Mouse (Mus musculus): Measurements from ENCODE around the gene Aff3. TPM values are rescaled to one million over a fixed set of nuclear protein-coding genes. Genes with fewer than 3 reads are reported as not detected.

Aff3 gene
- total RNA-seq, 4 experiments from 2014 or later: 1.4 to 2.4 (median 1.7) TPM

DNA sequence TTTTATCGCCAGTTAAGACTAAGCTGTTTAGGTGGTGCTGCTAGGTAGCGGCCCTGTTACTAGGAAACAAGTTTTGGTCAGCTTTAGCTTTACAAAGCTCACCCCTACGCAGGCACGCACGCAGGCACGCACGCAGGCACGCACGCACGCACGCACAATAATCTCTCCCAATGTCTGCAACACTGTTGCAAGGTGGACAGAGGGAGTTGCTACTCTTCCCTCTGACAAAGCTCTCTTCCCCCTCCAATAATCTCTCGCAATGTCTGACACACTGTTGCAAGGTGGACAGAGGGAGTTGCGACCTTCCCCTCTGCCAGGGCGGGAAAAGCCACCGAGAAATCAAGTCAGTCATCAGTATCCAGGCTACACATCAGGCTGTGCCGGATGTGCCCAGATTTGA is 425.2 kb downstream of the Aff3 start:
- DNase-seq (ENCODE audit: low spot score): no peak

DNA sequence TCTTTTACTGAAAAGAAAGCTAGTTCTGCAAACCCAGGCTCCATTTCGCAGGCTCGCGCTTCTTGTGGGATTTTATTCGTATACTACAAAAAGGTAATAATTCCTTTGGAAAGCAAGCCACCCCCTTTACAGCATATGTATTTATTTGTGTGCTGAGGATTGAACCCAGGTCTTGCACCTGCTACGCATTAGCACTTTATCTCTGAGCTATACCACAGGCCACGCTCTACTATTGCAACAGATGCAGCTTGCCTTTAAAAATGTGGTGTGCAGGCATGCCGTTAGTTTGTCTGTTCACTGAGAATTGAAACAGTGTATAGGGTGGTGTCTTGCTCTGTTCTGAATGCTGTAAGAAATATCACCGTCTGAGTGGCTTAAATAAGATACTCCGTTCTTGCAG is 426.9 kb downstream of the Aff3 start:
- DNase-seq (ENCODE audit: low spot score): no peak

DNA sequence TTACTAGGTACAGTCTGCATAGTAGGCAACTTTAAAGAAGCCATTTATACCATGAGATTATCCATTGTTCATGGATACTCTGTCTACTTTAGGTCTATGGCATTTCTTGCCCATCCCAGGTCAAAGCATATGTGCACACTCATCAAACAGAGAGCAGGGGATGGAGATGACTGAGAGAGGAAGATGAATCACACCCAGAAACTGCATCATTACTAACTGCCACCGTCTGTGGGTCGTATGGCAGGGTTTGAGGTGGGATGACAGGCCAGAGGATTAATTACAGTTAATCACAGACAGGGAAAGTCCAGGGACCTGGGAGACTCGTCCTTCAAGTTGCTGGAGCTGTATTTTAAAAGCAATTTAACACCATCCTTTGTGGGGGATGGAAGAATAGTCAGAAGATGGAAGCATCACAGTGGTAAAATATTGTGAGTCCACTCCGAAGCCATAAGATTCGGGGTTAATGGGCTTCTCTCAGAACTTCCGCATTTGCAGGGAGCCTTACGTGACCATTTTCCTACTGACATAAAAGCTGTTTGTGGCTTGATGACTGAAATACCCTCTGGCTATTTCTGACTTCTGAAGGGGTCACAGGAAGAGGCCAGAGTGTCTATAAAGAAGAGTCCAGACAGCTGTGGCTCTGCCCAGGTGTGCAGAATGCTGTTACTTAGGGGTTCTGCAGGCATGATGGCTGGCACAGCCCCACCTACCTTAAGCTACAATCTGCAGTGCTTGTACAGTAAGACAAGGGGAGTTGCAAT is 427.5 kb downstream of the Aff3 start:
- no peak for DNase-seq (ENCODE audit: low spot score)

DNA sequence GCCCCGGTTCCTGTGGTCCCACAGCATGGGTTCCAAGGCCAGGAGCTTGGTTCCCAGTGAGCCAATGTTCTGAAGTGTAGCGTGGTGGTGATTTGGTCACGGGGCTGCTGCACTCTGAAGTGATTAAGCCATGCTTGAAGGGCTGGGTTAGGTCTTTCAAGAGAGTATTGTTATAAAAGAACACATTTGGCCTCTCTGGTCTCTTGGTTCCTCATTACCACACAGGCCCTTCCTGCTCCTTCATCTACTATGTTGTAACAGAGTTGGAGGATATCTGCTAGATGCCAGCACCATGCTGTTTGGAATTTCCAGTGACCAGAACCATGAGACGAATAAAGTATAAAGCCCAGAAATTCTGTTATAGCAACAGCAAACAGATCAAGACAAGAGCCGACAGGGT is 431.6 kb downstream of the Aff3 start:
- DNase-seq (ENCODE audit: low spot score): no peak

DNA sequence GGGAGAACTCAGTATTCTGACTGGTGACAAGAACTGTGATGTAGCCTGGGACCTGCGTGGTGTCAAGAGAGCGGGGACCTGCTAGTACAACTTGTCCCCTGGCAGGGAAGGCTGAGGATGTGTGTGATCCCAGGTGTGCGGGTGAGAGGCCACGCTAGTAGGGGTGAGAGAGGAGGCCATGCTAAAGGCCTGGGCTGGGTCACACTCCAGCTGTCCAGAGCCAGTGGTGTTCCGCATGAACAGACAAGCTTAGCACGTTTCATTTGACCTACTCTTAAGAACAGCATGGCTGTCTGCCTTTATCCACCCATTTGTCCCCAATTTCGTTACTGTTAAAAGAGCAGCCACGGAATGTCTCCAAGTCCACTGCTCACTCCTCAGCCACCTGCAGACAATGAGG is 434.7 kb downstream of the Aff3 start:
- no peak for DNase-seq (ENCODE audit: low spot score)

DNA sequence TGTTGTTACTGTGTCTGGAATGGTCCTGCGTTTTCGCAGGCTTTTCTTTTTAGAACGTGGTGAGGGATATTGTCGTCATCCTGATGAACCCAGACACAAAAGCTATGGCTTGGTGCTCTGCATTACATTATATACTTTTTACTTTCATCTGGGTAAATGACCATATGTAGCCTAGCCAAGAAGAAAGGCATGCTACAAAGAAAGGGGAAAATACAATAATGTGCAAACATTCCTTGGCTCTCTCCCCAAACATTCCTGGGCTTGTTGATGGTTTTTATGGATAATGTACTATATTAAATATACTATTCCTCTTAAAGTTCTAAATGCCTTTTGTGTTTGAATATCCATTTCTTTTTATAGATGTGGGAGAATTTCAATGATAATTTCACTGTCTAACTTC is 435.9 kb downstream of the Aff3 start:
- no peak for DNase-seq (ENCODE audit: low spot score)

DNA sequence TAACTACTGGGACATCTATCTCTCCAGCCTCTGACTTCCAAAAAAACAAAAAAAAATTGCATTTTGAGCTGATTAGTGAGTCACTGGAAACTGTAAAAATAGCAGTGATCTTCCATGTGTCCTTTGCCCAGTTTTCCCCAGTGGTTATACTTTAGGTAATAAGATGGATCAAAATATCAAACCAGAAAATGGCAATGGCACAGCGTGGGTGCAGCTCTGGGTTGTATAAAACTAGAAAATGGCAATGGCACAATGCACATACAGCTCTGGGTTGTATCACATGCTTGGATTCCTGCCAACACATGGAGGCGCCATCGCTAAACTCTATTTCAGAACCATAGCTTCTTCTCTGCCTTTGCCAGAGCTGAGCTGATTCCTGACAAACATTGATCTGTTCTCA is 439.6 kb downstream of the Aff3 start:
- no peak for DNase-seq (ENCODE audit: low spot score)

DNA sequence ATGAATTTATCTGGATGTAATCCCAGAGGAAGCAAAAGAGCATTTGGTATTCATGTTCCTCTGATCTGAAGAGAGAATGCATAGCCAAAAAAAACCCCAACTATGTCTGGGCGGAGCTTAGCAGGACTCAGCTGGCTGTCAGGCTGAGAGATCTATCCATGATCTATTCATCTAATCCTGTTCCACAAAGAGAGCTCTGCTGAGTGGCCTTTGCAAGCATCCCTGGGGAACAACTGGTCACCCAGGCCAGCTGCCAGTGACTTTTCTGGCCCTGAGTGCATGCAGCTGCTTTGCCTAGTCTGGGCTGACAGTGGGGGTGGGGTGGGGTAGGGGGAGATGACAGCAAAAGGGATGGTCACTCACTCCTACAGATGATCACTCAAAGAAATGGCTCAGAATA is 442.6 kb downstream of the Aff3 start:
- DNase-seq (ENCODE audit: low spot score): no peak

DNA sequence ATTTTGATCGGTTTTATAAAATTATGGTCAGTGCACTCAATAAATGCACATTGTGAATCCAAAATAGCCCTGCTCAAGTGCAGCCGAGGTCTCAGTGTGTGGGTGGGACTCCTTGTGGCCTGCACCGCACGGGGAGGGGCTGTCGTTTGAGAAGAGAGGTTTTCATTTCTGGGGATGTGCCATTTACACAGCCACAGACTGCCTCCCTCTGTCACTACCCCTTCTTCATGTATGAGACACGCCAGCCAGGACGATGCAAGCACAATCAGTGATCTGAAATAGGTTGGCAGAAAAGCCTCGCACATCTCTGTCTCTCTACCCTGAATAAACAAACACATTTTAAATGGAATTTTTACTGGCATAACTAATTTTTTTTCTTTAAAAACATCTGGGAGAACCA is 443.3 kb downstream of the Aff3 start:
- no peak for DNase-seq (ENCODE audit: low spot score)

DNA sequence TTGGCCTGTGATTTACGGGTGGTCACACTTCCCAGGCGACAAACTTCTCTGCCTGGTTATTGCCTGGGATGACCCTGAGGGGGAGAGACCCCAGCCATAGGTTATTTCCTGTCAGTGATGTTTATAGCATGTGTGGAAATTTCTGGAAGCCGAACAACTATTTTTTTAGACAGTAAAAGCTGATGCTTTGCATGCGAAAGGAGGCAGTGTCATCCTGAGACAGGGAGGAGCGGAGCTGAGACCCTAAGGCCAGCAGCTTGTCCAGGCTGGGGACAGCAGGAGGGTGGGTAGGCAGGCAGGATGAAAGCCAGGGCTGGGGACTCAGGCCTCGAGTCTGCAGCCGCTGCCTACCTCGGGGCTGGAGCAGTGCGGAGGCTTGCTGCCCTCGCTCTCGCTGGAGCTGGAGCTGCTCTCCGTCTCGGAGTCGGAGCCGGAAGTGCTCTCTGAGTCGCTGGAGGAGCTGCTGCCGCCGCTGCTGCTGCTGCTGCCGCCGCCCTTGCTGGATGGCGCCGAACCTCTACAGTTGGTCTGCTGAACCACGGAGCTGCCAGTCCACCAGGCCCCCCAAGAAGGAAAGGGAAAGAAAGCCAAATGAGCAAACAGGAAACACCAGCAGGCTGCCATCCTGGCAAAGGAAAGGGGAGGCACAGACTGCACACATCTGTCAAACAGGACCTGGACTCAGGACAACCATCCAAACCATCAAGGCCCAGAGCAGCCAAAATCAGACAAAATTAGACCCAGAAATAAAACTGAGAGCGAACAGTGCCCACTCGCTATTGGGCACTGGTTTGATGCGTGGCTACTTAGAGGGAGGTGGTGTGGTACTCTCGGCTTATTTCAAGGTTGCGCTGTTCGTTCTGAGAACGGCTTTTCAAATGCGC is 446.6 kb downstream of the Aff3 start:
- no peak for DNase-seq (ENCODE audit: low spot score)

DNA sequence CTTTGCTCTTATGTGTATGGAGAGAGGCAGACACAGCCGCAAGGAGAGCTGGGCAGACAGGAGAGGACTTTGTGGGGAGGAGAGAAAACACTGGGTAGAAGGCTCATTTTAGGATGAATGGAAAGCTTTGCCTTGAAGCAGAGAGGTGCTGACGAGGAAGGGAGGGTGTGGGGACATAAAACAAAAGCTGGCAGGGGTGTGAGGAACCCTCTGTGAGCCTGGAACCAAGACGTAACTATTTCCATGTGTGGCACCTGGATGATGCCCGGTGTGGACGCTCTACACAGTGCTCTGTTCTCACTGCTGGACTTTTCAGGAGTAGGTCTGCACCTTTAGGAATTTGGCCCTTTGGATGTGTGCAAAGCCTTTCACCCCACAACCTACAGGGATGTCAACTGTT is 447.7 kb downstream of the Aff3 start:
- no peak for DNase-seq (ENCODE audit: low spot score)

DNA sequence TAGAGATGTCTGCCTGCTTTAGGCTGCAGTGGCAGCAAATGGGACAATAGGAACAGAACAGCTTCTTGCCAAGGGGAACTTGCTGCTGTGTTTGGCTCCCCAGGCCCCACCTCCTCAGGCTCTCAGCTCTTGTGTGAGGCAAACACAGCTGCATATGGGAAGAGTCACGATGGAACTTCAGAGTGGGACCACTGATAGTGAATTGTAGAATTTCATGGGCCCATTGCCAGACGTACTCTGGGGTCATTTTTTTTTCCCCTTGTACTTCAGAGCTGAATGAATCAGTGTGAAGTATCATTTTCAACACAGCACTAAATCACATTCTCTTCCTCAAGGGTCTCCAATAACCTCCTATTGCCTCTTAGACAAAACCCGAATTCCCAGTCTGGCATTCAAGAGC is 451.4 kb downstream of the Aff3 start:
- no peak for DNase-seq (ENCODE audit: low spot score)

DNA sequence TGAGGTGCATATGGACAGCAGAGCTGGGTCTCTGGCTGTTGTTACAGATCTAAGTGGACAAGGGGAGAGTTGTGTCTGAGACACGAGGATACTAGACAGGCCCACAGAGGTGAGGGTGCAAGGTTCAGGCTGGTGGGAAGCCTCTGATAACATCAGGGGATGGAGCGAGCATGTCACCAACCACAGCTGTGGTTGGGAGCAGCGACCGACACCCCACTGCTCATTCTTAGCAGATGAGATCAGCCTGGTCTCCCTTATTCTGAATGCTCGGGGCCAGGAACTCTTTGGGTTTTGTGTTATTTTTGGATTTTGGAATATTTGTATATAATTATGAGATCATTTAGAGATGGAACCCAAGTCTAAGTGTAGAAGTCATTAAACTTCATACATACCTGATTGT is 452.4 kb downstream of the Aff3 start:
- no peak for DNase-seq (ENCODE audit: low spot score)

DNA sequence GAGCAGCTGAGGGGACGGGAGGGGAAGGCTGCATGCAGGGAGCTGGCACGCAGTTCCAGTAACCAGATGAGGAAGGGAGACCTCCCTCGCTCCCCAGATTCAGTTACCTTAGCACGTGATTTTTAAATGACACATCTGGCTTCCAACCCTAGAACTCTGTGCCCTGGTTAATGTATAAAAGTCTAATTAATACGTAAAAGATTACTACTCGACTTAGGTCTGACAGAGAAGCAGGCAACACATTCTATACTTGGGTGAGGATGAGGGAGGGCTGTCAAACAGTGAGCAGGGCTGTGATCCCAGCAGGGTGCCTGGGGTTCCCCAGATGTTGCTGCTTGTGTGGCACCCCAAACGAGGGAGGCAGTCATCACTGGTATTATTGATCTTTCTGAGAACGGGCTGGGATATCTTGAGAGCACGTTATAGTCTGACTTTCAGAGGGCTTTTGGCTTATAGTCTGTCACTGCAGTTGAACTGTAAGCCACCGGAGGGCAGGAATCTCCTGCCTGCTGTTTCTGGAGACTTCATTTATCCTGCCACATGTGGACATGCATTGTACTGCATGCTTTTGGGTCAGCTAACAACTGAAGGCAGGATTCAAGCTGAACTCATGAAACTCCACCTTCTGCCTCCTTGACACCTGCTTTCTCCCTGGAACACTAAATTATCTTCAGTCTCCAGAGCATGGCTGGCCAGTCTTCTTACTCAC is 462.1 kb downstream of the Aff3 start:
- no peak for DNase-seq (ENCODE audit: low spot score)

DNA sequence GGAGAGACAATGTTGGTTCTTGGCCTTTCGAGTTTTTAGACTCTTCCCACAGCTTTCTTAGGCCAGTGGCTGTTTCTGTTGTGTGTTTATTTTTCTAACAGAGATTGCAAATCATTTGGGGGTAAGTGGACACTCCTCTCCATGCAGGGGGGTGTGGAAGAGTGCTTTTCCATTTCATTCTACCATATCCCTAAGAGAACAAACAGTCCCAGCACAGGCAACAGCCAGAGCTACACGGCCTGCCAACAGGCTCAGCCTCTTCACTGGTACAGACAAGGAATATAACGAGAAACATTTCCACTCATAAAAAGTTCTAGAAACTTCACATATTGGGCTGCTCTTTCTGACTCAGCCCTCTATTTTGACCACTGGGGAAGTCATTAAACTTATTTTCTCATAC is 463.0 kb downstream of the Aff3 start:
- DNase-seq (ENCODE audit: low spot score): no peak

DNA sequence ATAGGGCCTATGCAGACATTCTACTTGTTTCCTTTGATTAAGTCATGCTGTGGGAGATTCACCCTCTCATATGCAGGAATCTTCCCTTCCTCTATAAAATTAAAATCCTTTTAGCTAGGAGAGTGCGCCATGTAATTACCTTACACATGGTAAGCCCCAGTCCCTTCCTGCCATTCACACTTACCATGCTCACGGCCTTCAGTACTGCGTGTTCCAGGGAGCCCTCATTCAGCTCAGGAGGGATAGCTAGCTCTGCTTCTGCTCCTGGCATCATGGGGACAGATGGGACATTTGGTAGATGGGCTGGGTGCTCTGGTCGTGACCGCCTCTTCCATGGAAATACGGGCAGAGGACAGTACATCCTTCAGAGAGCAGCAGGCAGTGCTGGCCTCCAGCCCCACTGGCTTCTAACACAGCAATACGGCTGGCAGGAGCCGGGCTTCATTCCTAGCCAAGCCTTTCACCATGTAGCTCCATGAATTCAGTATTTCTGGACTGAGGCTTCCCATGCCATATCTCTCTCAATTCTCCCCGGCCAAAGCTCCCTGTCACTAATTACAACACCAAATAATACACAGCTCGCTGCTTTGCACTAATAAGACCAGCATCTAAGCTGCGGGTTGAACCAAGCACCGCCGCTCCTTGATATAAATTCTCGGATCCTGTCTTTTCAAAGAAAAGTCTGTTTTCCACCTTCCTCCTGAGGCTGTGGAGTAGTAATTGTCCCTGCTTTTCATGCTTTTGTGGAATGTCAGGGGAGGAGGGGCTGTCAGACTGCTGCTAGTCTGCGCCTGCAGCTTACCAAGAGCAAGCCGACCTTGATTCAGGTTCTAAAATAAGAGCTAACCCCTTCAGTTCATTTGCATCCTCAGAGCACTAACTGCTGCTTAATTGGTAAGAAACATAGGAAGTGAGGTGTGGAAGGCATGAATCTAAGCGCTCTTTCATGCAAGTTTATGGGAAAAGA is 464.8 kb downstream of the Aff3 start:
- peak; percentile 47 for DNase-seq (ENCODE audit: low spot score)

DNA sequence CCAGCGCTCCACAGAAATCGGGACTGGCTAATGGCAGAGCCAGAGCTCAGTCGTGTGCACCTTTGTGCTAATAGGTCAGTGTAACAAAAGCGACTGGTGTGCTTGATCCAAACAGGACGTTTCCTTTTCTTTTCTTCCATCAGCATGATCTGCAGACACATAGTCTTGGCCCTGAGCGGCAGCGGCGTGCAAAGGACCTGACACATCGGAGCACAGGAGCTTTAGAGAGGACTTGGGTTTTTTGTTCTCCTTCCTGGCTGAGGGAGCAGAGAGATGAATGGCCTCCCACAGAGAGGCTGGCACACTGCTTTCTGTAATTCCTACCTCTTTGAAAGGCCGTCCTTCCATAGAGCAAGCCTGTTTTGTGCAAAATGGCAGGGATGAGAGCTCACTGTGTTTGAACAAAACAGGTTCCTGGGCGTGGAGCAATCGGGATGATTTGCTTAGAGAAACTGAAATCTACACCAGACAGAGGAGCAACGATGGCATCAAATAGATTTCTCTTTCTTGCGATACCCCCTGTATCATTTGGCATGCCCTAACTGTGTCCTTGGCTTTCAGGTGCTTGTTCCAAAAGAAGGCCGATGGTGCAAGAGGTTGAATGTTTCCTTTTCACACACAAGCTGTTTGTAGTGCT is 466.2 kb downstream of the Aff3 start:
- DNase-seq (ENCODE audit: low spot score): no peak

DNA sequence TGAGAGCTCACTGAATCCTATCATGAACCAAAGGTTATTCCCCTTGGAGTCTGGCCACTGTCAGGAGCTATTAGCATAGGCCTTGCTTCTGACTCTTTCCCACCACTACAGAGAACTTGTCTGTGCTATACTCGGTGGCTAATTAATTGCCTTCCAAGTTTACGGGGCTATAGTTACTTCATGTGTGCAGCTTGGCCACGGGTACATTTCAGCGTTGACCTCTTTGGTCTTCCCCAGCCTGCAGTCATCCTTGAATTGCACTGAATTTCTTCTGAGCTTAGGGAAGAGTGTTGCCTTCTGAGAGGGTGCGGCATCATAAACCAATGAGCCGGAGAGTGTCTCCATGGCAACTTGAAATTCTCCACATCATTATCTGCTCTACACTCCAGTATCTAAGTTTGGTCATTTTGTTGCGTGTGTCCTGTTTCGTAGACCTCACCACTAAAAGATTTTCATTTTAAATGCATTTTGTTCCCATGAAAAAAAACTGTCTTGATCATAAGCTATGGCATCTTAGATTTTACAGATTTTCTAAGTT is 467.5 kb downstream of the Aff3 start:
- DNase-seq (ENCODE audit: low spot score): no peak

DNA sequence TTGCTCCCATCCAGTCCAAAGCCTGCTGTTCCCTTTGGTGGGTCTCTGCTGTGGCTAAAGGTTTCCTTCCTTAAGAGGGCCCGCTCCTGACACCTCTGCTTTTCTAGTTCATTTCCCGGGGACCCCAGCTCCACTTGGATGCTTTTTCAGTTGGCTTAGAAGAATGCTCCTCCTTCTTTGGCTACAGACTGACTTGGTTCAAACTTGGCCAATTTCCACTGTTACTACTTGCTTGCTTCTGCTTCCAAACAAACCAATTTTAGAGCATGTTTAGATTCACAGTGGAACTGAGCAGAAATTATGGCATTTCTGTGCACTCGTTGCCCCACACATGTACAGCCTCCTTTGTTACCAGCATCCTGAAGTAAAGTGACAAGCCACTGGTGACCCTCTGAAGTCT is 469.0 kb downstream of the Aff3 start:
- no peak for DNase-seq (ENCODE audit: low spot score)

DNA sequence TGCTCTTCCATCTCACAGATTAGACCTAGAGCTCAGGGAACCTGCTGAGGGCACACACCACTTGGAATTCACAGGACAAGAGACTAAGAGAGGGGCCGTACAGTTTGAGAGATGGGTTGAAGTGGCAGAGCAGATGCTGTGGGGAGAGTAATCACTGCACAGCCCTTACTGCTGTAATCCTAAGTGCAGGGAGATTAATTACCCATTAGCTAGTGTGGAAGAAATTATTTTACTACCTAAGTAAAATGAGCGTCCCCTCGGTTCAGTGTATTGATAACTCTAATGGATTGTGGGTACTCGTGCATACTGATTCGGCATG is 478.6 kb downstream of the Aff3 start:
- DNase-seq (ENCODE audit: low spot score): no peak

All from heart, adult 8-10 months (tissue).